Mouse (Mus musculus) NIH3T3 (cell line): Measurements from ENCODE around the gene Ccl17.
A peak's percentile ranks its signal among the peaks of the same experiment; 100 is the strongest.

ENCODE experiments used
- DNase-seq: peaks from one replicate; pipeline ENCODE4 v3.0.0-alpha.2; 2012; ENCODE audit warnings: low read depth

Ccl17 gene

GRCm38 (mm10) chr8:94810153-94810552 is at the start of gene Ccl17:
TSS of gene Ccl17 (plus strand) at chr8:94810453.
- no peak for DNase-seq

- DNase-seq: peak; percentile 89
These were observed 43.2 kb upstream of the Ccl17 start for GRCm38 (mm10) chr8:94767035-94767434.

DNA sequence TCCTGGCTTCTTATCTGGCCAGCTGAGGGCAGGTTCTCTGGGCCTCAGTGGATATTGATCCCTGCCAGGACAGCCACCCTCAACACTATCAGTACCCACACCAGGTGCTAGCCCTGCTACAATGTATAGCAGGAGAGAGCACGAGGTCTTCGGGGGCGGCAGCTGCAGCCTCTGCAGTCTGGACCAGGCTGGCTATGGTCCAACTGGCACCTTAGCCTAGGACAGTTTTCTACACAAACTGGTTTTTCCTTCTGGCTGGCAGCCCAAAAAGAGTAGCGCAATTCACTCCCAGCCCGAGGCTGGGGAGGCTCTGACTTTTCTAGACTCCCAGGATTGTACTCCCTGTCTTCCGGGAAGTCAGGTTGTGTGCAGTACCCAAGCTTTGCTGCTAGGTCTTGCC is 39.3 kb upstream of the Ccl17 start:
- peak; percentile 77 for DNase-seq

DNA sequence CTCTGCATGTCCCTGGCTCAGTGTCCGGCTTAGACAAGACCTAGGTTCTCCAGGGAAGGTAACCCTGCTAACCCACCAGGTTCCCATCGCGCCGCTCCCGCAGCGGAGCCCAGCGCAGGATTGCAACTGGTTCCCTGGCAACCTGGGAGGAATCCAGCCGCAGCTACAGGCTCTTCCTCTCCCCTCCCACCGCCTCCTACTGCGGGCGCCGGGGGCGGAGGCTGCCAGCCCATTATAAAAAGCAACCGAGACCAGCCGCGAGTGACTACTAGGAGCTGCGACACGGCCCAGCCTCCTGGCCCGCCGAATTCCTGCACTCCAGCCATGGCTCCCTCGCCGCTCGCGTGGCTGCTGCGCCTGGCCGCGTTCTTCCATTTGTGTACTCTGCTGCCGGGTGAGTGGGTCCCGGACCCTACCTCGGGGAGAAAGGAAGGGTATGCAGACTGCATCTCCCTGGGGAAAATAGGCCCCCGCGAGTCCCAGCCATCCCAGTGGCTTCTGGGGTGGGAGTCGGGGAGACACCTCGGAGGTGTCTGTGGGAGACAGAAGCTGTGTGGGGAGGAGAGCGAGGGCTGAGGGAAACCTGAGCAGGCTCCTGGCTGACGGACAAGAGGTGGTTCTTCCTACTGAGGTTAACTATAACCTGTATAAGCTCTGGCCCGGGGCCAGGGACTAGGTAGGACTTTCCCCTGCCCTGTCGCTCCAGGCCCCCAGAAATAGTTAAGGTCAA is 38.1 kb upstream of the Ccl17 start, which contains the start of gene Cx3cl1:
TSS of gene Cx3cl1 (plus strand) at position 69 of the 730 bp plus-strand sequence.
- DNase-seq: peak; percentile 74

DNA sequence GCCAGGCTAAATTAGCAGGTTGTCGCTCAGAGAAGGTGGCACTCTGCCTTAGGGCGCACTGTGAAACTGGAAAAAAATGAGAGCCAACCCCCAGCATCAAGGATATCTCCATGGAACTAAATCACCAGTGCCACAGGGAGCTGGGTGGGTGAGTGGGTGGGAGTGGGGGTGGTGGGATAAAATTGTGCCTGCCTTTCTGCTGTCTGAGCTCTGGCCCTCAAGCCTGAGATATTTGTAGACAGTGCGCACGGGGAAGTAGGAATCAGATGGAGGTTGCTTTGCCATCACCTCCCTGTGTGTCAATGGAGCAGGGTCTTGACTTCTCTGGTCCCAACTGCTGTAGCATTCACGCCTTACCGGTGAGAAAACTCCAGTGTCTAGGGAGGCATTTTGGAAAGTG is 37.2 kb upstream of the Ccl17 start:
- no peak for DNase-seq

GRCm38 (mm10) chr8:94773700-94774171 is 36.5 kb upstream of the Ccl17 start:
- peak; percentile 44 for DNase-seq

DNA sequence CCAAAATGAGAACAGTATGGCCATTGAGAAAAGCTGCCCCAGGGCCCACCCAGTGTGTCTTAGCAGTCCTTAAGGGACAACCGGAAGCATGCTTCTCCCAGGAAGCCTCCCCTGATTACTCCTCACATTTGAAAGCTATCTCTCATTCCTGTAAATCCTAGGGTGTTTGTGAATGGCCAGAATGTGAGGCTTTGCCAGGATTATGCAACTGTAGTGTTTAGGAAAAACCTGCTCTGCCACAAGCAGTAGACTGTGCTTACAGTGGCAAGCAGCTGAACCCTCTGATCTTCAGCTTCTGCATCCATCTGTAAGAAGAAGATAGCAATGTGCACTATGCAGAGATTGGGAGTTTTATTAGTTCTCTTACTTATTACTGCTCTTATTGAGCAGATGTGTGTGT is 35.7 kb upstream of the Ccl17 start:
- DNase-seq: peak; percentile 62

DNA sequence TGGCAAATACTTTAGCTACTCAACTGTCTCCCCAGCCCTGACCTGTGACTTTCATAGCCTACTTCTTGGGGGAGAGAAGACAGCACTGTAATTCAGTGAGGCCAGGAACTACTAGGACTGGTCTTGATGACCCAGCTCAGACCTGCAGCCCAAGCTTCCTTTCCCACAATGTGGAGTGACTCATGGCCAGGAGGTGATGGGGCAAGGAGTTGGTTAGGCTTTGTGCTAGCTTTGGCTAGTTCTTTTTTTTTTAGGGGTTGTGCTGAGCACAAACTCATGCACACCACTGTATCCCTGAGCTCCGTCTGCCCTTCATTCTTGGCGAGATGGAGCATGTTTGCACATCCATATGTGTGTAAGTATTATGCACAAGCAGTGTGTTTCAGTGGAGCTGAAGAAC is 33.9 kb upstream of the Ccl17 start:
- peak; percentile 61 for DNase-seq

GRCm38 (mm10) chr8:94778036-94778435 is 32.2 kb upstream of the Ccl17 start:
- no peak for DNase-seq

DNA sequence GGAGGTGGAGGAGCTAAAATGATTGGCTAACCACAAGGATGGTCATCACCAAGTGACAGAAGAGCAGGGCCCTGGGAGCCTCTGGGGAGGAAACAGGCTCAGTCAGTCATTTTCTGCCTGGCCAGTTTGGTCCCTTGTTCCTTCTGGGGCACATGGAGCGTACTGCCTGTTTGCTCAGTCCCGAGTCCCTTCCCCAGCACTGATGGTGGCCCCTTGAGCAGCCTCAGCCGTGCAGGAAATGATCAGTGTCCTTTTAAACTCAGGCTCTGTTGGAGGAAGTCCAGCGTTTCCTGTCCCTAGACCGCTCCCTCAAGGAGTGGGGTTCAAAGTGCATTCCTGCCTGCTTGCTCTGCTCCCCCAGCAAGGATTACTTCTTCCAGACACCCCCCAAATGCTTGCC is 31.8 kb upstream of the Ccl17 start:
- no peak for DNase-seq

DNA sequence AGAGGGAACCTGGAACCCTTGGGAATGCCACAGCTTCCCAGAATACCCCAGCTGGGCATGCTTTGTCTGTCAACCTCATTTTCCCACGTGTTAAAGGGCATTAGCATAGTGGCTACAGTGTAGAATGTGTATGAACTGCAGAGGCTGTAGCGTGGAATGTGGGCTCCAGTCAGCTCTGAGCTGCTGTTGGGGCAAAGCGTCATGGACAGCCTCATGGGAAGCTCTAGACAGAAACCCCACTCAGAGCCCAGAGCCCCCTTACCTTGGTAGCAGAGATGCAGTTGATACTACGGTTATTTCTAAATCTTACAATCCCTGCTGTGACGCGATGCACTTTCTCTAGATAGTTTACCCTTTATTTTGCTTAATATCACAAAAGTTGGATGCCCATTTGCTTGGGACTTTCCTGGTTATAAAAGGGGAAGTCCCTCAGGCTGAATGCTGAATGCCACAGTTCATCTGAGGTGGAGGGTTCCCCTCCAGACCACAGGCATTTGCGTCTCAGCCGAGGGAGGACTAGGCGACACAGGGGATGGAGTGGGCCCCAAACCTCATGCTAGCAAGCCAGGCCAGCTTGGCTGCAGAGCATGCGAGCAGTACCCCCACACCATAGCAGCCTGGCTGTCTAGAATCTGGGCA is 31.2 kb upstream of the Ccl17 start:
- DNase-seq: no peak

GRCm38 (mm10) chr8:94779534-94780294 is 30.5 kb upstream of the Ccl17 start:
- DNase-seq: no peak

DNA sequence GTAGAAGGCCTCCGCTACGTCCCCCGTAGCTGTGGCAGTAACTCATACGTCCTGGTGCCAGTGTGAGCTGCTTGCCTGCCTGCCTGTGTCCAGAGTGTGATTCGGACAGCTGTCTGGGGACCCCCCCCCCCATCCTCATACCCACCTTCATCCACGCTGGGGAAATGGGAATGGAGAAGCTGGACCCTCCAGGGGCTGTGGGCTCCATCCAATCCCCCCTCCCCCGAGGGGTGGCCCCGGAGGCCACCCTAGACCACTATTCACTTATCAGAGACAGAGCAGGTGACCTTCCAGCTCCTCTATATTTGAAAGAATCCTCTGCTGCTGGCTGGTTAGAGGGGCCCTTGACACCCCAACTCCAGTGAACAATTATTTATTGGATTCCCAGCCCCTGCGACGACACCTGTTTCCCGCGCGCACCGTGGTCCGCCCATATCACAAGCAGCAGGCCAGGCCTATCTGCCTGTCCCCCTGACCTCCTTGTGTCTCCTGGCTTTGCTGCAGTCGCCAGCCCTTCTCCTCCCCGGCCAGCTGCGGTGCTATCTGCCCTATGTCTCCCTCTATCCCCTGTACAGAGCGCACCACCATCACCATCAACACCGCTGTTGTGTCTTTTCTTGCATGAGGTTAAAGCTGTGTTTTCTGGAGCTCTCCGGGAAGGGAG is 29.6 kb upstream of the Ccl17 start:
- DNase-seq: no peak

GRCm38 (mm10) chr8:94781155-94781837 is 29.0 kb upstream of the Ccl17 start:
- no peak for DNase-seq

- DNase-seq: peak; percentile 53
These were observed 28.4 kb upstream of the Ccl17 start for GRCm38 (mm10) chr8:94781838-94782235.

DNA sequence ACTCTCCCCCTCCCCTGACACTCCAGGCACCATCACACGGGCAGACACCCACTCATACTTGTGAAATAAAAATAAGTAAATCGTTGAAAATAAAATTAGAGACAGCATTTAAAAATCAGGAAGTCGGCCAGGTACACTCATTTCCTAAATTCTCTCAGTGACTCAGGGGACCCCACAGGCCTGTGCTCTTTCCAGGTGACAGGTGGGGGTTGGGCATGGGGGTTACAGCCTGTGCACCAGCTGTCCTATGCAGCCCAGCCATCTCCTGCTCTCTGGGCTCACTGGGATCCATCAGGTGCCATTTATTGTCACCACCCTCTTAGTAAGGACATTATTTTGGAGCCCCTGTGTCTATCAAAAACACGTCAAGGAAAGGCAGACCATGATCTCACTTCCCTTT is 26.4 kb upstream of the Ccl17 start:
- DNase-seq: no peak

DNA sequence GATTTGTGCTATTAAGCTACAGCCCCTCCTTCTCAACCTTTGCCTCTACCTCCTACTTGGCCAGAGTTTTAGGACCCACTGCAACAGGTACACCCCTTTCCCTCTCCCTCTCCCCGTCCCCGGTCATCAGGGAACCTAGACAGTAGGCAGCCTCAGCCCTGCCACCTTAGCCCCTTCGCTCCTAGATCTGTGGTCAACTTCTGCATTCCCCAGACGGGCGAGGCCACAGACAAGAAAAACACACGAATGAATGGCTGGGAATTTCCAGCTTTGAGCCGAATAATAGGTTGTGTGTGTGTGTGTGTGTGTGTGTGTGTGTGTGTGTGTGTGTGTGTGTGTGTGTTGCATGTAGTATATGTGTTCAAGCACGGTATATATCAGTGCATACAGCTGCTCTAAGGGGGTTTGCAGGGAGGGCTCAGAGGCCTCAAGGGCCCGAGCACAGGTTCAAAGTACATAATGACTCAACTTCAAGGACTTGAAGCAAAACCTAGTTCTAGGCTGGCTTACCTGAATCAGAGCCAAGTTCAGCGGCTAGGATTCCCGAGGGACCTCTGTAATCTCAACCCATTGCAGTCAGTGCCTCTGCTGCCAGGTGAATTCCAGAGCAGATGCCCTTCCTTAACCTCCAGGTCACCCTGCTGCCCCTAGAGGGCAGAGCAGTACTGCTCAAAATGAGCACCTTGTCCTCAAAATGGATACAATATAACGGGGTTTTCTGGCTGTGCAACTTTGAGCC is 24.8 kb upstream of the Ccl17 start:
- peak; percentile 71 for DNase-seq

DNA sequence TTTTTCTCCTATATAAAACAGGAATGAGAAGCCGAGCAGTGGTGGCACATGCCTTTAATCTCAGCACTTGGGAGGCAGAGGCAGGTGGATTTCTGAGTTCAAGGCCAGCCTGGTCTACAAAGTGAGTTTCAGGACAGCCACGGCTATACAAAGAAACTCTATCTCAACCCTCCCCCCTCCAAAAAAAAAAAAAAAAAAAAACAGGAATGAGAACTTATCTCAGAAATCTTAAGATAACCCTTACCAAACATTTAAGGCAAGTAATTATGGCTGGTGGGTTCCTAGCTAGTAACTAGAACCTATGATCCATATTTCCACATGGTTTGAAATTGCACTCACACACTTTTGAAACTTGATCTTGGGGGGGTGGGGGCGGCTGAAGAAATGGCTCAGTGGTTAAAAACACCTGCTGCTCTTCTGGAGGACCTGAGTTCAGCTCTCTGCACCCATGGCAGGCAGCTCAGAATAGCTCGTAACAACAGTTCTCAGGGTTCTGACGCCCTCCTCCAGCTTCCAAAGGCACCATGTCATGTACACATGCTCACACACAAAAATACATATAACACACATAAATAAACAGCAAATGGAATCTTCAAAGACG is 24.2 kb upstream of the Ccl17 start:
- no peak for DNase-seq

GRCm38 (mm10) chr8:94787524-94788501 is 22.4 kb upstream of the Ccl17 start:
- DNase-seq: peak; percentile 90
